Mouse (Mus musculus) lung, postnatal 0 days (tissue): ENCODE data around the gene Hmbs. TPM values are rescaled to one million over a fixed set of nuclear protein-coding genes. Genes with fewer than 3 reads are reported as not detected.

Source experiments
- ATAC-seq: fragments of 200-750 bp; cut with Nextera tagmentation; 2 replicates; pipeline ENCODE4 v1.8.0; 2017; ENCODE audit warnings: moderate library complexity
- DNase-seq: peaks from one replicate; pipeline ENCODE4 v3.0.0-alpha.2; 2016; ENCODE audit warnings: low spot score
- H3K27ac ChIP-seq: fragments of 300-500 bp; sonication (generic); 2 replicates; pipeline ENCODE4 v1.5.1; 2014; ENCODE audit warnings: antibody characterized with exemption, mild to moderate bottlenecking, low read length, mixed read lengths
- H3K27me3 ChIP-seq: fragments of 300-500 bp; sonication (generic); replicated peaks from 2 replicates; pipeline ENCODE4 v1.6.1; 2014; ENCODE audit warnings: low read length, mixed read lengths; ENCODE audit not compliant: insufficient read depth
- H3K36me3 ChIP-seq: fragments of 300-500 bp; sonication (generic); 2 replicates; pipeline ENCODE4 v1.6.1; 2014; ENCODE audit warnings: low read length, mixed read lengths; ENCODE audit not compliant: insufficient read depth
- H3K4me1 ChIP-seq: fragments of 300-500 bp; sonication (generic); 2 replicates; pipeline ENCODE4 v1.6.1; 2014; ENCODE audit warnings: antibody characterized with exemption, low read depth, low read length, mixed read lengths; ENCODE audit not compliant: insufficient read depth
- H3K4me2 ChIP-seq: fragments of 300-500 bp; sonication (generic); replicated peaks from 2 replicates; pipeline ENCODE4 v1.6.1; 2014; ENCODE audit warnings: low read depth, mild to moderate bottlenecking, low read length, moderate library complexity, mixed read lengths
- H3K4me3 ChIP-seq: fragments of 300-500 bp; sonication (generic); 2 replicates; pipeline ENCODE4 v1.5.1; 2014; ENCODE audit warnings: low read depth, low read length
- H3K9ac ChIP-seq: fragments of 300-500 bp; sonication (generic); replicated peaks from 2 replicates; pipeline ENCODE4 v1.6.1; 2014; ENCODE audit warnings: low read depth, mild to moderate bottlenecking
- H3K9me3 ChIP-seq: fragments of 300-500 bp; sonication (generic); 2 replicates; pipeline ENCODE4 v1.6.1; 2016; ENCODE audit warnings: low read length, mixed read lengths
- CTCF ChIP-seq: IDR thresholded peaks from 2 replicates; pipeline ENCODE4 v1.5.1; 2016; ENCODE audit warnings: antibody characterized with exemption, mild to moderate bottlenecking
- EP300 ChIP-seq: IDR thresholded peaks from 2 replicates; pipeline ENCODE4 v1.6.1; 2016; ENCODE audit warnings: antibody characterized with exemption, mild to moderate bottlenecking, control low read depth
- WGBS: fragments of 180-500 bp; shearing (Covaris S2); extraction: QIAGEN DNeasy Blood & Tissue Kit; methylation state at CpG from one replicate; pipeline ENCODE4 v1.1.7; 2014; 5-methylcytosine and 5-hydroxymethylcytosine counted together
- polyA plus RNA-seq: library from polyadenylated mRNA; unstranded; fragments of >200 nt; fragmentation: Nextera tagmentation; extraction: Ambion mirVana; gene quantifications from 2 replicates; pipeline ENCODE4 v1.2.1, GENCODE M21; 2015

The Hmbs gene
- 57.5 and 59.3 TPM in 2 replicates for polyA plus RNA-seq

DNA sequence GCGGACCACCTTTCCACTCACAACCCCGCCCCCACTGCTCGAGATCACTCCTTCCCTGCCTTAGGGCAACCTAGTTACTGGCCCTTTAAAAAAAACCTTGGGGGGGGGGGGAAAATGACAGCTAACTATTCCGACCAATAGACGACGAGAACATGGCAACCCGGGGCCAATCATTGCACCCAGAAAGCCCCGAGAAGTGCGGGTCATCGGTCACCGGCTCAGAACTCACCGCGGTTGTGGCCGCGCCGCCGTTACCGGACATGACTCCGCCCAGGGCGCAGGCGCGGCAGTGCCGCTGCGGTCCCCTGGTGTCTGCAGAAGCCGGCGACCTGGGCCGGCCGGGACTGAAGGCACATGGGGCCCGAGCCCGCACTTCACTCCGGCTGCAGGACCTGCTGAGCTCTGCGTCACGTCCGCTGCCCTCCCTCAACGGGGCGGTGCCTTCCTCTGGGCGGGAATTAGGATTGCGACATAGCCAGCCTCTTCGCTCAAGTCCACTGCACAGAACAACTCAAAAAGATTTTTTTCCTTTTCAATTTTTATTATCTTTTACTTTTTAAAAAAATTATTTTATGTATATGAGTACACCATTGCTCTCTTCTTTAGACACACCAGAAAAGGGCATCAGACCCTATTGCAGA lies at the start of gene Hmbs:
Gene Hmbs, minus strand, starts transcription at position 448 of the 641 bp plus-strand sequence.
- ATAC-seq (peak; percentile 97), DNase-seq (peak; percentile 97)
- H3K9me3 ChIP-seq = no peaks in the 10 kb centered on the region
- H3K27me3 ChIP-seq = no peaks in the 10 kb centered on the region
- H3K27ac ChIP-seq = peak within 1 kb of the TSS; percentile 95
- peak within 1 kb of the TSS; percentile 77 for H3K9ac ChIP-seq
- no peak for TF ChIP-seq EP300
- TF ChIP-seq CTCF = no peak
- peak within 1 kb of the TSS; percentile 62 for H3K4me2 ChIP-seq
- WGBS = 0% methylated on average over 24 of the region's 39 CpGs
- peaks cover 8% of the 10 kb centered on the region; the same call in 1 of the 2 replicates for H3K4me1 ChIP-seq
- peaks cover 11% of the 10 kb centered on the region; the same call in 1 of the 2 replicates for H3K36me3 ChIP-seq
- H3K4me3 ChIP-seq = peak within 1 kb of the TSS; percentile 77

GRCm38 (mm10) chr9:44391466-44391865 lies 47.4 kb upstream of the Hmbs start:
- DNase-seq (peak; percentile 72), ATAC-seq (peak; percentile 73)
- no peaks in the 10 kb centered on the region for H3K27me3 ChIP-seq
- no peak overlapping the region for H3K4me3 ChIP-seq
- TF ChIP-seq CTCF (peak; percentile 91), EP300 (no peak)
- H3K27ac ChIP-seq = no peak overlapping the region
- H3K4me1 ChIP-seq = 0 out of 2 replicates have a peak, but pooled peaks cover 2% of the 10 kb centered on the region
- no peak overlapping the region for H3K4me2 ChIP-seq
- no peak overlapping the region for H3K9ac ChIP-seq
- 30% methylated on average over 4 of the region's 4 CpGs for WGBS
- H3K9me3 ChIP-seq = no peaks in the 10 kb centered on the region
- H3K36me3 ChIP-seq = peaks cover 23% of the 10 kb centered on the region; the same call in 1 of the 2 replicates

GRCm38 (mm10) chr9:44389273-44389672 lies 45.2 kb upstream of the Hmbs start:
- Histone ChIP-seq H3K9me3 (no peaks in the 10 kb centered on the region), H3K27me3 (no peaks in the 10 kb centered on the region), H3K4me3 (no peak overlapping the region), H3K4me1 (no peaks in the 10 kb centered on the region), H3K27ac (no peak overlapping the region), H3K4me2 (no peak overlapping the region), H3K9ac (no peak overlapping the region), H3K36me3 (peaks cover 42% of the 10 kb centered on the region)
- DNase-seq = peak; percentile 68
- 58% methylated on average over 8 of the region's 8 CpGs for WGBS
- ATAC-seq = 0 out of 2 replicates have a peak, but pooled peaks have one; percentile 26
- TF ChIP-seq CTCF (peak; percentile 81), EP300 (no peak)

DNA sequence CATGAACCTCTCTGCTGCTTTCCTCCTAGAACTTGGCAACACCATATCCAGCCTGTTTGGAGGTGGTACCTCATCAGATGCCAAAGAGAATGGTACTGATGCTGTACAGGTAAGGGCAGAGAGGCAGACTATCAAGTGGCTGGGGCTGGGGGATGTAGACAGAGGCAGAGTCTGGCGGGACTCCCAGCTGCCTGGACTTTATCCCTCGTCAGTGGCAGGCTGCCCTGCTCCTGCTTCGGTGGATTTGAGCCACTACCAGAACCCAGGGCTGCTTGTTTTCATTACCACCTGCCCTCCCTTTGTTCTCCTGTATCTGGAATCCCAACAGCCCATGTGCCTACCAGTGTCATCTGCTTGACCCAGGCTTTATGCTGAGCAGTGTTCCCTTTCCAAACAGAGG lies 43.2 kb upstream of the Hmbs start:
- 72% methylated on average over 3 of the region's 3 CpGs for whole genome bisulfite sequencing

GRCm38 (mm10) chr9:44384596-44384995 lies 40.6 kb upstream of the Hmbs start:
- no peak overlapping the region for H3K4me2 ChIP-seq
- TF ChIP-seq EP300 (no peak), CTCF (no peak)
- no peak overlapping the region for H3K9ac ChIP-seq
- H3K36me3 ChIP-seq = peaks cover 54% of the 10 kb centered on the region
- no peak overlapping the region for H3K27ac ChIP-seq
- ATAC-seq = no peak
- peaks cover 4% of the 10 kb centered on the region; the same call in 1 of the 2 replicates for H3K4me1 ChIP-seq
- no peaks in the 10 kb centered on the region for H3K9me3 ChIP-seq
- no peak for DNase-seq
- WGBS = 87% methylated on average over 13 of the region's 13 CpGs
- H3K27me3 ChIP-seq = no peaks in the 10 kb centered on the region
- no peak overlapping the region for H3K4me3 ChIP-seq

More for the DNA sequence above, 43.2 kb upstream of the Hmbs start:
- DNase-seq (no peak), ATAC-seq (no peak)
- TF ChIP-seq CTCF = no peak
- Histone ChIP-seq H3K9me3 (no peaks in the 10 kb centered on the region), H3K36me3 (peaks cover 58% of the 10 kb centered on the region), H3K27ac (no peak overlapping the region), H3K4me1 (no peaks in the 10 kb centered on the region), H3K4me3 (no peak overlapping the region), H3K4me2 (no peak overlapping the region), H3K27me3 (no peaks in the 10 kb centered on the region), H3K9ac (no peak overlapping the region)

DNA sequence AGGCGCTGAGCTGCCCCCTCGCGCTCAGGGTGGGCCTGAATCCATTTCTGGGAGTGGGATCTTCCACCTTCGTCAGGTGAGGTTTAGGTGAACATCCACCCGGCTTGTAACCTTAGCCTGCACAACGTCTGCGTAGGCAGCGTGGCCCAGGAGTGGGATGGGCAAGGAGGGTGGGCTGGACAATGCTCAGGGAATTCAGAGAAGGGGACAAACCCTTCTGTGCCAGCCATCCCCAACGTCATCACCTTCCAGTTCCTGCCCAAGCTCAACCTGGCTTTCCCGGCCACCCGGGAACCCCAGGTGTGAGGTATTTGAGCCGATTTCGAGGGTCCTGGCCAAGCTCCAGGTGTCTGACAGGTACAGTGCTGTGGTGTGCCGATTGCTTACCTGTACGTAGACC lies 35.8 kb upstream of the Hmbs start:
- ATAC-seq (peak; percentile 4), DNase-seq (peak; percentile 14)
- TF ChIP-seq CTCF (no peak), EP300 (no peak)
- H3K4me3 ChIP-seq = peak overlapping the region; percentile 70
- 3% methylated on average over 14 of the region's 15 CpGs for WGBS
- peak overlapping the region; percentile 70 for H3K9ac ChIP-seq
- H3K4me1 ChIP-seq = peaks cover 4% of the 10 kb centered on the region
- peaks cover 20% of the 10 kb centered on the region; the same call in 1 of the 2 replicates for H3K36me3 ChIP-seq
- no peaks in the 10 kb centered on the region for H3K9me3 ChIP-seq
- H3K4me2 ChIP-seq = peak overlapping the region; percentile 93
- peak overlapping the region; percentile 75 for H3K27ac ChIP-seq
- H3K27me3 ChIP-seq = no peaks in the 10 kb centered on the region
